Mouse (Mus musculus): Measurements from ENCODE around the gene Dpp9.

- TF ChIP-seq POLR2A (IDR thresholded peaks at IDR 0.05; ENCODE audit: extremely low read depth, insufficient read depth, low read length) (no peak), CTCF (IDR thresholded peaks at IDR 0.05; ENCODE audit: extremely low read depth, insufficient read depth, low read length) (no peak)
Measured at GRCm38 (mm10) chr17:56254695-56255094, 36.0 kb upstream of the Dpp9 start.
